Mouse (Mus musculus): ENCODE results near the gene Exoc3l4. TPM values are rescaled to one million over a fixed set of nuclear protein-coding genes. Genes with fewer than 3 reads are reported as not detected.
A peak's percentile ranks its signal among the peaks of the same experiment; 100 is the strongest.

The Exoc3l4 gene
- total and polyA plus RNA-seq, 3 experiments = 0.04 to 0.17 TPM; not detected in 1

DNA sequence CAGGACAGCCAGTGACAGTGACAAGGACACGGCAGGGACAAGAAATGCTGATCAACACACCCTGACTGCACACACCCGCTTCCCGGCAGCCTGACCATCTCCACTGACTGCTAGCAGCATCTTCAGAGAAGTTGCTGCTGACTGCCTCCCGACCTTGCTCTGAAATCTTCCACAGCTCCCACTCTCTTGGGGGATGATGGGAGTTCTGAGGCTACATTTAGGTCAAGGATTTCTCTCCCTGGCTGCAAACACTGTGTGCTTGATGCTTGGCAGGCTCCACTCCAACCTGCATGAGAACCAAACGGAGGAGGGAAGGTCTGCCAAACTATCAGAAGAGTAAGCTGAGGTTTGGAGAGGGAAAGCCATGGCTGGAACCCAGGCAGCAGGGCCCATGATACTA is 19.8 kb upstream of the Exoc3l4 start:
- no peaks in the 10 kb centered on the region for H3K36me3 ChIP-seq (ENCODE audit: control insufficient read depth in 1 of 2, insufficient read depth in 2 of 2, low read length in 2 of 2)
- no peak overlapping the region for H3K9ac ChIP-seq (ENCODE audit: control insufficient read depth, low read depth, low read length, poor library complexity, severe bottlenecking)
- H3K9me3 ChIP-seq (replicated peaks; ENCODE audit: insufficient read depth, low read length) = no peaks in the 10 kb centered on the region
- no peaks in the 10 kb centered on the region for H3K4me1 ChIP-seq (ENCODE audit: control insufficient read depth in 1 of 2, insufficient read depth in 2 of 2, low read length in 2 of 2)
- no peak overlapping the region for H3K27ac ChIP-seq (ENCODE audit: control insufficient read depth, low read depth, low read length)
- TF ChIP-seq MAFK (IDR thresholded peaks at IDR 0.05; ENCODE audit: borderline replicate concordance, low read depth, low read length) (no peak), MYC (IDR thresholded peaks at IDR 0.05; ENCODE audit: low read depth, low read length) (no peak), RAD21 (IDR thresholded peaks at IDR 0.05; ENCODE audit: low read depth, low read length) (no peak), HCFC1 (IDR thresholded peaks at IDR 0.05; ENCODE audit: low read depth, low read length) (no peak), CTCF (IDR thresholded peaks at IDR 0.05 in 2 of 3, conservative IDR thresholded peaks at IDR 0.05 in 1 of 3; ENCODE audit: control insufficient read depth in 1 of 3, insufficient read depth in 1 of 3, low read depth in 2 of 3, low read length in 3 of 3, poor library complexity in 1 of 3, severe bottlenecking in 1 of 3) (no peak), MAZ (IDR thresholded peaks at IDR 0.05; ENCODE audit: low read depth, low read length) (no peak), USF1 (IDR thresholded peaks at IDR 0.05; ENCODE audit: low read depth, low read length) (no peak), POLR2A (IDR thresholded peaks at IDR 0.05; ENCODE audit: control insufficient read depth in 1 of 2, insufficient read depth in 1 of 2, low read depth in 1 of 2, low read length in 2 of 2, poor library complexity in 1 of 2) (no peak), JUND (IDR thresholded peaks at IDR 0.05; ENCODE audit: low read depth, low read length) (no peak), TCF12 (IDR thresholded peaks at IDR 0.05; ENCODE audit: low read depth, low read length) (no peak), BHLHE40 (IDR thresholded peaks at IDR 0.05; ENCODE audit: borderline replicate concordance, low read depth, low read length) (no peak), MAX (IDR thresholded peaks at IDR 0.05; ENCODE audit: low read length) (no peak), KAT2A (conservative IDR thresholded peaks at IDR 0.05; ENCODE audit: low read depth, low read length) (no peak), GABPA (IDR thresholded peaks at IDR 0.05; ENCODE audit: low read depth, low read length) (no peak), GATA1 (IDR thresholded peaks at IDR 0.05; ENCODE audit: low read depth, low read length) (no peak), MYB (IDR thresholded peaks at IDR 0.05; ENCODE audit: low read depth, low read length) (no peak), POLR2AphosphoS2 (IDR thresholded peaks at IDR 0.05; ENCODE audit: low read length) (no peak), ZC3H11A (IDR thresholded peaks at IDR 0.05; ENCODE audit: low read depth, low read length) (no peak), TBP (IDR thresholded peaks at IDR 0.05; ENCODE audit: low read depth, low read length) (no peak), USF2 (IDR thresholded peaks at IDR 0.05; ENCODE audit: borderline replicate concordance in 1 of 2, insufficient read depth in 1 of 2, low read depth in 1 of 2, low read length in 2 of 2) (no peak)
- H3K4me3 ChIP-seq (ENCODE audit: control insufficient read depth in 1 of 2, insufficient read depth in 1 of 2, low read depth in 2 of 2, low read length in 2 of 2) = no peak overlapping the region
- H3K79me2 ChIP-seq (ENCODE audit: control insufficient read depth, insufficient read depth, low read length, poor library complexity) = no peaks in the 10 kb centered on the region
- no peak for DNase-seq (ENCODE audit: low read depth, low spot score)
- peaks cover 25 to 26% of the 10 kb centered on the region in 2 experiments for H3K27me3 ChIP-seq (ENCODE audit: control insufficient read depth in 1 of 2, insufficient read depth in 2 of 2, low read length in 2 of 2)

DNA sequence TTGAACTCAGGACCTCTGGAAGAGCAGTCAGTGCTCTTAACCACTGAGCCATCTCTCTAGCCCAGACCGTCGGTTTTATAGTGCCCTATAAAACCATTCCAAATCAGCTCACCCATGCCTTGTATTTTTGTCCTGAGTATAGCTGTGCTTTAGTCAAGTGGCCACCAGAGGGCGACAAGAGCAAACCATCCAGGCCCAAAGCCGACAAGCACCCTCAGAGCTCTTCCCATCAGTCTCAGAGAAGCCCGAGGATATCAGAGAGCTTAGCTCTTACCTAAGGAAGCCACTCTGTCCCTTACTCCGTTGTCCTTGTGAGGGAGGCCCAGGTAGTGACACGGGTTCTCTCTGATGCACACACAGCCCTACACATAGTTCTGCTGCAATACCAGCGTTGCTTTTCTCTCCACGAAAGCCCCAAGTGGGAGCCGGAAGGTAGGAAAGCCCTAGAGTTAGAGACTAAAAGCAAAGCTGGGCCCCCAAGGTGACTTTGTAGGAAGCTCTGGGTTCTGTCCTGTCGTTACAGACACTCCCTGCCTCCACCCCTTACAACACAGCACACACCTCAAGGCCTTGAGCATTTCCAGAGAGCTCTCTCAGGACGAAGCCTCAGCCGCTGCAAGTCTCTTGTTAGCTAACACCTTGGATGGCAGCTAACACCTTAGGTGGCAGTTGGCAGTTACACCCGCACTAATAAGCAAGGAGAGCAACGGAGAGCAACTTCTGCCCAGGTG is 15.2 kb upstream of the Exoc3l4 start:
- Histone ChIP-seq H3K9me3 (replicated peaks; ENCODE audit: insufficient read depth, low read length) (no peaks in the 10 kb centered on the region), H3K27me3 (ENCODE audit: control insufficient read depth in 1 of 2, insufficient read depth in 2 of 2, low read length in 2 of 2) (peaks cover 0 to 9% of the 10 kb centered on the region in 2 experiments; a peak in 3 of 4 replicates), H3K4me3 (ENCODE audit: control insufficient read depth in 1 of 2, insufficient read depth in 1 of 2, low read depth in 2 of 2, low read length in 2 of 2) (no peak overlapping the region), H3K36me3 (ENCODE audit: control insufficient read depth in 1 of 2, insufficient read depth in 2 of 2, low read length in 2 of 2) (no peaks in the 10 kb centered on the region), H3K9ac (ENCODE audit: control insufficient read depth, low read depth, low read length, poor library complexity, severe bottlenecking) (no peak overlapping the region), H3K4me1 (ENCODE audit: control insufficient read depth in 1 of 2, insufficient read depth in 2 of 2, low read length in 2 of 2) (no peaks in the 10 kb centered on the region), H3K79me2 (ENCODE audit: control insufficient read depth, insufficient read depth, low read length, poor library complexity) (no peaks in the 10 kb centered on the region), H3K27ac (ENCODE audit: control insufficient read depth, low read depth, low read length) (no peak overlapping the region)
- DNase-seq (ENCODE audit: low read depth, low spot score) = peak; percentile 78
- TF ChIP-seq UBTF (IDR thresholded peaks at IDR 0.05; ENCODE audit: borderline replicate concordance, insufficient read depth, low read depth, low read length) (no peak), ELF1 (IDR thresholded peaks at IDR 0.05; ENCODE audit: low read depth, low read length) (no peak), MYC (IDR thresholded peaks at IDR 0.05; ENCODE audit: low read depth, low read length) (no peak), ETS1 (IDR thresholded peaks at IDR 0.05; ENCODE audit: low read depth, low read length) (no peak), BHLHE40 (IDR thresholded peaks at IDR 0.05; ENCODE audit: borderline replicate concordance, low read depth, low read length) (no peak), MXI1 (IDR thresholded peaks at IDR 0.05; ENCODE audit: low read depth, low read length) (no peak), USF2 (IDR thresholded peaks at IDR 0.05; ENCODE audit: borderline replicate concordance in 1 of 2, insufficient read depth in 1 of 2, low read depth in 1 of 2, low read length in 2 of 2) (no peak), CHD2 (IDR thresholded peaks at IDR 0.05; ENCODE audit: low read length) (no peak), ZMIZ1 (IDR thresholded peaks at IDR 0.05; ENCODE audit: low read depth, low read length) (no peak), RAD21 (IDR thresholded peaks at IDR 0.05; ENCODE audit: low read depth, low read length) (peak; percentile 89), KAT2A (conservative IDR thresholded peaks at IDR 0.05; ENCODE audit: low read depth, low read length) (no peak), HCFC1 (IDR thresholded peaks at IDR 0.05; ENCODE audit: low read depth, low read length) (no peak), GATA1 (IDR thresholded peaks at IDR 0.05; ENCODE audit: low read depth, low read length) (no peak), NELFE (IDR thresholded peaks at IDR 0.05; ENCODE audit: low read depth, low read length) (no peak), SIN3A (IDR thresholded peaks at IDR 0.05; ENCODE audit: low read length) (no peak), POLR2AphosphoS2 (IDR thresholded peaks at IDR 0.05; ENCODE audit: low read length) (no peak), TCF12 (IDR thresholded peaks at IDR 0.05; ENCODE audit: low read depth, low read length) (no peak), E2F4 (IDR thresholded peaks at IDR 0.05; ENCODE audit: borderline replicate concordance, low read depth, low read length) (no peak), ZKSCAN1 (IDR thresholded peaks at IDR 0.05; ENCODE audit: low read depth, low read length) (no peak), GABPA (IDR thresholded peaks at IDR 0.05; ENCODE audit: low read depth, low read length) (no peak)
